Mouse (Mus musculus) CH12.LX (cell line): Measurements from ENCODE around the gene Cldn22. TPM values are rescaled to one million over a fixed set of nuclear protein-coding genes. Genes with fewer than 3 reads are reported as not detected.

Experiments
- DNase-seq: peaks from one replicate; pipeline ENCODE4 v3.0.0-alpha.2; 2013; ENCODE audit errors: extremely low read depth
- H3K27ac ChIP-seq: 2 replicates; pipeline ENCODE4 v1.5.1; 2012; ENCODE audit warnings: low read depth, mild to moderate bottlenecking, control low read depth, moderate library complexity; ENCODE audit not compliant: insufficient read depth
- H3K27me3 ChIP-seq: replicated peaks from 2 replicates; pipeline ENCODE3; 2012; ENCODE audit warnings: inconsistent platforms
- H3K36me3 ChIP-seq, 2 experiments: replicated peaks in 1 of 2; 2 replicates each; pipeline versions ENCODE3 to v1.6.1; 2012; ENCODE audit warnings: inconsistent platforms in 1 of 2, low read length in 1 of 2, mild to moderate bottlenecking in 1 of 2, mixed read lengths in 1 of 2, moderate library complexity in 1 of 2; ENCODE audit not compliant: control insufficient read depth in 1 of 2, insufficient read depth in 1 of 2
- H3K4me1 ChIP-seq, 2 experiments: 2 replicates each; pipeline ENCODE4 v1.6.1; 2012; ENCODE audit warnings: inconsistent platforms in 1 of 2, moderate library complexity in 1 of 2; ENCODE audit not compliant: insufficient read depth in 2 of 2, control insufficient read depth in 1 of 2
- H3K4me2 ChIP-seq: 2 replicates; pipeline ENCODE4 v1.6.1; 2012; ENCODE audit warnings: low read depth, mild to moderate bottlenecking, control low read depth; ENCODE audit not compliant: poor library complexity, insufficient read depth, severe bottlenecking
- H3K4me3 ChIP-seq, 3 experiments: fragments of 150-350 bp in 1 of 3; sonication (generic) in 1 of 3; replicated peaks in 1 of 3; 2 replicates each; pipeline versions ENCODE3 to v1.5.1; 2011 to 2012; ENCODE audit warnings: low read depth in 2 of 3, low read length in 2 of 3, mild to moderate bottlenecking in 2 of 3, moderate library complexity in 2 of 3, control low read depth in 1 of 3, improper control_type of control experiment in 1 of 3, inconsistent platforms in 1 of 3, mixed read lengths in 1 of 3; ENCODE audit not compliant: poor library complexity in 1 of 3
- H3K79me2 ChIP-seq: replicated peaks from 2 replicates; pipeline ENCODE4 v1.6.1; 2012; ENCODE audit warnings: mild to moderate bottlenecking, moderate library complexity; ENCODE audit not compliant: control insufficient read depth, poor library complexity, insufficient read depth, severe bottlenecking; ENCODE audit errors: extremely low read depth
- H3K9ac ChIP-seq: 2 replicates; pipeline ENCODE4 v1.6.1; 2012; ENCODE audit warnings: low read depth, mild to moderate bottlenecking, control low read depth, moderate library complexity; ENCODE audit not compliant: insufficient read depth
- H3K9me3 ChIP-seq: replicated peaks from 2 replicates; pipeline ENCODE3; 2012; ENCODE audit warnings: low read length, inconsistent platforms, mixed read lengths
- BHLHE40 ChIP-seq: IDR thresholded peaks from 2 replicates; pipeline ENCODE4 v1.6.1; 2011; ENCODE audit warnings: mild to moderate bottlenecking, low read depth, low read length, improper control_type of control experiment
- CHD2 ChIP-seq: IDR thresholded peaks from 2 replicates; pipeline ENCODE4 v1.6.1; 2011; ENCODE audit warnings: low read length, improper control_type of control experiment
- E2F4 ChIP-seq: IDR thresholded peaks from 2 replicates; pipeline ENCODE4 v1.6.1; 2011; ENCODE audit warnings: low read depth, low read length, improper control_type of control experiment; ENCODE audit not compliant: insufficient replicate concordance
- EP300 ChIP-seq: IDR thresholded peaks from 2 replicates; pipeline ENCODE4 v1.6.1; 2011; ENCODE audit warnings: low read length, improper control_type of control experiment
- ETS1 ChIP-seq: conservative IDR thresholded peaks from 2 replicates; pipeline ENCODE4 v1.6.1; 2012; ENCODE audit warnings: low read depth, mild to moderate bottlenecking, inconsistent platforms, low read length, improper control_type of control experiment, moderate library complexity
- GABPA ChIP-seq: IDR thresholded peaks from 2 replicates; pipeline ENCODE4 v1.6.1; 2012; ENCODE audit warnings: low read depth, low read length, improper control_type of control experiment, inconsistent platforms; ENCODE audit not compliant: insufficient replicate concordance
- HCFC1 ChIP-seq: IDR thresholded peaks from 2 replicates; pipeline ENCODE4 v1.6.1; 2012; ENCODE audit warnings: low read depth, mild to moderate bottlenecking, inconsistent platforms, low read length, improper control_type of control experiment
- IRF4 ChIP-seq: IDR thresholded peaks from 2 replicates; pipeline ENCODE4 v1.6.1; 2014; ENCODE audit warnings: low read depth, mild to moderate bottlenecking, inconsistent platforms, low read length, improper control_type of control experiment
- JUN ChIP-seq: IDR thresholded peaks from 2 replicates; pipeline ENCODE4 v1.6.1; 2011; ENCODE audit warnings: low read depth, mild to moderate bottlenecking, low read length, improper control_type of control experiment, moderate library complexity; ENCODE audit not compliant: insufficient read depth
- JUND ChIP-seq: conservative IDR thresholded peaks from 2 replicates; pipeline ENCODE4 v1.6.1; 2011; ENCODE audit warnings: low read depth, low read length, improper control_type of control experiment
- KAT2A ChIP-seq: IDR thresholded peaks from 2 replicates; pipeline ENCODE4 v1.6.1; 2012; ENCODE audit warnings: low read length, improper control_type of control experiment, inconsistent platforms; ENCODE audit not compliant: insufficient replicate concordance
- MAFK ChIP-seq: IDR thresholded peaks from 2 replicates; pipeline ENCODE4 v1.6.1; 2011; ENCODE audit warnings: low read length, improper control_type of control experiment; ENCODE audit not compliant: insufficient replicate concordance
- MAX ChIP-seq: IDR thresholded peaks from 2 replicates; pipeline ENCODE4 v1.6.1; 2011; ENCODE audit warnings: low read length, improper control_type of control experiment
- MAZ ChIP-seq: IDR thresholded peaks from 2 replicates; pipeline ENCODE4 v1.6.1; 2012; ENCODE audit warnings: low read depth, mild to moderate bottlenecking, inconsistent platforms, low read length, improper control_type of control experiment, moderate library complexity
- MXI1 ChIP-seq: IDR thresholded peaks from 2 replicates; pipeline ENCODE4 v1.6.1; 2011; ENCODE audit warnings: mild to moderate bottlenecking, low read depth, low read length, improper control_type of control experiment
- MYC ChIP-seq: IDR thresholded peaks from 2 replicates; pipeline ENCODE4 v1.6.1; 2011; ENCODE audit warnings: low read depth, mild to moderate bottlenecking, improper control_type of control experiment, low read length
- NRF1 ChIP-seq: IDR thresholded peaks from 2 replicates; pipeline ENCODE4 v1.6.1; 2014; ENCODE audit warnings: low read depth, mild to moderate bottlenecking, inconsistent platforms, low read length, improper control_type of control experiment, moderate library complexity
- POLR2A ChIP-seq: IDR thresholded peaks from 2 replicates; pipeline ENCODE4 v1.6.1; 2011; ENCODE audit warnings: low read depth, mild to moderate bottlenecking, improper control_type of control experiment, low read length
- POLR2AphosphoS2 ChIP-seq: IDR thresholded peaks from 2 replicates; pipeline ENCODE4 v1.6.1; 2011; ENCODE audit warnings: low read depth, low read length, improper control_type of control experiment
- RAD21 ChIP-seq: IDR thresholded peaks from 2 replicates; pipeline ENCODE4 v1.6.1; 2011; ENCODE audit warnings: low read depth, mild to moderate bottlenecking, low read length, improper control_type of control experiment, moderate library complexity
- SIN3A ChIP-seq: IDR thresholded peaks from 2 replicates; pipeline ENCODE4 v1.6.1; 2012; ENCODE audit warnings: low read length, improper control_type of control experiment, inconsistent platforms
- TBP ChIP-seq: conservative IDR thresholded peaks from 2 replicates; pipeline ENCODE4 v1.6.1; 2011; ENCODE audit warnings: low read depth, low read length, improper control_type of control experiment
- TCF12 ChIP-seq: IDR thresholded peaks from 2 replicates; pipeline ENCODE4 v1.6.1; 2014; ENCODE audit warnings: low read depth, mild to moderate bottlenecking, inconsistent platforms, low read length, improper control_type of control experiment
- USF1 ChIP-seq: IDR thresholded peaks from 2 replicates; pipeline ENCODE4 v1.6.1; 2014; ENCODE audit warnings: low read depth, mild to moderate bottlenecking, inconsistent platforms, low read length, improper control_type of control experiment
- ZC3H11A ChIP-seq: IDR thresholded peaks from 2 replicates; pipeline ENCODE4 v1.6.1; 2012; ENCODE audit warnings: low read depth, mild to moderate bottlenecking, inconsistent platforms, low read length, improper control_type of control experiment
- ZMIZ1 ChIP-seq: IDR thresholded peaks from 2 replicates; pipeline ENCODE4 v1.6.1; 2012; ENCODE audit warnings: low read depth, mild to moderate bottlenecking, inconsistent platforms, low read length, improper control_type of control experiment
- dilution Hi-C: fragments of 300-500 bp; cut with MboI; formaldehyde crosslinking; loops from 2 replicates; pipeline ENCODE4 v1.14.3; 2020; ENCODE audit warnings: low sequenced_read_pairs; ENCODE audit not compliant: extremely low pct_unique_long_range_greater_than_20kb, extremely low pct_ligation_motif_present
- in situ Hi-C: fragments of 300-500 bp; cut with MboI; formaldehyde crosslinking; loops from 3 replicates; pipeline ENCODE4 v1.14.3; 2019; ENCODE audit warnings: low sequenced_read_pairs, low pct_ligation_motif_present, low pct_unique_long_range_greater_than_20kb, mixed read lengths
- polyA plus RNA-seq: library from polyadenylated mRNA; unstranded; fragments of >175 nt; gene quantifications from 2 replicates; pipeline ENCODE4 v1.2.1, GENCODE M21; 2012; ENCODE audit warnings: low read depth; ENCODE audit not compliant: insufficient read length
- total RNA-seq, 2 experiments: library from RNA; depleted of rRNA; stranded (reverse); fragments of 300-350 nt in 1 of 2; fragments of >200 nt in 1 of 2; gene quantifications; 2 replicates each; pipeline ENCODE4 v1.2.3; 2012 to 2014

Gene Cldn22
- total and polyA plus RNA-seq, 3 experiments, result not detected

DNA sequence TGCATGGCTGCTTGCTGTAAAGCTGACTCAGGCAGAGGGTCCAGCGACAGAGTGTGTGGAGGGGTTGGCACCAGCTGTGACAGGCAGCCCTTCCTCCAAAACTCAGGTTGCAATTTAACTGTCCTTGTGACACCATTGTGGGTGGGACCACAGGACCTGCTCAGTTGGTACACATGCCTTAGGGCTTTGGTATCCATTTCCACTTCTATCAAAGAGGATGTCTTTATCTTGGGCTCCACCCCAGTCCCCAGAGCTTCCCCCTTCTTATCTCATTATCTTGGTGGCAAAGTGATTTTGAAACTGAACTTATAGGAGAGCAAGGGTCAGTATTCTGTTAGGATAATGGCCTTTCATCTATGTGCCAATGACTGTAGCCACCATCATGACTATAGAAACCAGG, 9.7 kb downstream of the Cldn22 start:
- no peak overlapping the region for H3K27ac ChIP-seq
- no peak for DNase-seq
- H3K4me3 ChIP-seq, result no peak overlapping the region
- H3K9me3 ChIP-seq, result no peaks in the 10 kb centered on the region
- H3K4me2 ChIP-seq, result no peak overlapping the region
- no peaks in the 10 kb centered on the region for H3K4me1 ChIP-seq
- no peak overlapping the region for H3K9ac ChIP-seq
- dilution Hi-C loops, result no loop called here
- in situ Hi-C loops, result no loop called here
- no peaks in the 10 kb centered on the region for H3K36me3 ChIP-seq
- no peaks in the 10 kb centered on the region for H3K79me2 ChIP-seq
- no peaks in the 10 kb centered on the region for H3K27me3 ChIP-seq
- TF ChIP-seq POLR2AphosphoS2, result no peak
- no peak for TF ChIP-seq POLR2A
- no peak for TF ChIP-seq MXI1
- TF ChIP-seq ZC3H11A, result no peak
- no peak for TF ChIP-seq TBP
- TF ChIP-seq E2F4, result no peak
- TF ChIP-seq ZMIZ1, result no peak
- TF ChIP-seq IRF4, result no peak
- no peak for TF ChIP-seq MAZ
- no peak for TF ChIP-seq JUN
- no peak for TF ChIP-seq TCF12
- no peak for TF ChIP-seq USF1
- no peak for TF ChIP-seq JUND
- TF ChIP-seq HCFC1, result no peak
- TF ChIP-seq ETS1, result no peak
- TF ChIP-seq EP300, result no peak

DNA sequence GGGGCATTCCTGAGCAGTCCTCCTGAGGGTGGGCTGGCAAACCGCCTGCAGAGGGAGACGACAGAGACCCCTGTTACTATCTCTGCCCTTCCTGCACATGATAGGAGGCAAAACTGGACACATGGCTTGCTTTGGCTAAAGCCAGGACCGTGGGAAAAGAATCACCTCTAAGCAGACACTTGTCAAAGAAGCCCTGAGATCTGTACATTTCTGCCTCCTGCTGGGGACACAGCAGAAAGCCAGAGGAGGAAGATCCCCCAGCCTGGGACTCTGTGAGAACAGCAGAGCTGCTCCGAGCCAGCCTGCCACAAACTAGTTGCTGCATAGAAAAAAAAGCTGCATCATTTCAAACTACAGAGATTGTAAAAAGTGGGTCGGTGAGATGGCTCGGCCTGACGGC, 18.8 kb downstream of the Cldn22 start:
- H3K4me2 ChIP-seq, result no peak overlapping the region
- dilution Hi-C loops, result no loop called here
- H3K27ac ChIP-seq, result no peak overlapping the region
- no peaks in the 10 kb centered on the region for H3K4me1 ChIP-seq
- peaks cover 2% of the 10 kb centered on the region for H3K9me3 ChIP-seq
- no peak for TF ChIP-seq JUN
- no peak for TF ChIP-seq POLR2A
- TF ChIP-seq CHD2, result no peak
- TF ChIP-seq MXI1, result no peak
- TF ChIP-seq MAFK, result no peak
- TF ChIP-seq MAX, result no peak
- TF ChIP-seq NRF1, result no peak
- TF ChIP-seq MYC, result no peak
- no peak for TF ChIP-seq KAT2A
- TF ChIP-seq ETS1, result no peak
- TF ChIP-seq GABPA, result no peak
- no peak for TF ChIP-seq HCFC1
- no peak; the same call in none of the 2 replicates for TF ChIP-seq RAD21
- TF ChIP-seq SIN3A, result no peak
- TF ChIP-seq BHLHE40, result no peak
- TF ChIP-seq, all 38 proteins: peak for 0
- Histone ChIP-seq H3K79me2 (no peaks in the 10 kb centered on the region), H3K27me3 (no peaks in the 10 kb centered on the region), H3K36me3 (peaks cover 0 to 2% of the 10 kb centered on the region in 2 experiments), H3K4me3 (no peak overlapping the region), H3K9ac (no peak overlapping the region)
- DNase-seq, result no peak
- in situ Hi-C loops, result no loop called here
